Mouse (Mus musculus) brain, embryonic 14.5 days (tissue): ENCODE measurements at regions not wholly inside any gene's neighbourhood (a gene's known extent, or its start where the extent isn't known, plus 50 kb on each side); places are given as distances from the start of the nearest gene placed in this dataset.

Experiments used
- CTCF ChIP-seq: fragments of 200-500 bp; IDR thresholded peaks from 2 replicates; pipeline ENCODE4 v1.5.1; 2012; ENCODE audit warnings: inconsistent platforms, mild to moderate bottlenecking, moderate library complexity, borderline replicate concordance; ENCODE audit not compliant: insufficient read depth, insufficient read length; ENCODE audit errors: extremely low read depth
- POLR2A ChIP-seq: fragments of 200-500 bp; IDR thresholded peaks from 2 replicates; pipeline ENCODE4 v1.6.1; 2012; ENCODE audit warnings: mild to moderate bottlenecking, inconsistent platforms, borderline replicate concordance; ENCODE audit not compliant: poor library complexity, insufficient read depth, insufficient read length, severe bottlenecking; ENCODE audit errors: extremely low read depth

DNA sequence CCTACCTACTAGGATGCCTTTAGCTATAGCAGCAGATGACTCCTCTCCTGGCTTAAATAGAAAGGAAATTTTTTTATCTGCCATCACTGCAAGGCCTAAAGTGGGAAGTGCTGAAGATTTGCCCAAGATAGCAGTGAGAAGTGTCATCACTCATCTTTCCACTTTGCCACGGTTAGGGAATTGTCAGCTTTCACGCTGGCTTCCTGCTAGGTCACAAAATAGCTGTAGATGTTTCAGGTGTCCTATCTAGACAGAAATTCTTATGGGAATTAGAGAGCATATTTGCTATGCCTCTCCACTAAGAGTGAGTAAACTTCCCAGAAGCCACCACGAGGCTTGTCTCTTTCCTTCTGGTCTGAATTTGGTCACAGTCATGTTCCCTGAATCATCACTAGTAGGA, 60.4 kb upstream of the Lrrc55 start:
- TF ChIP-seq POLR2A (no peak), CTCF (no peak)
